Mouse (Mus musculus) layer of hippocampus, adult 18-20 months (tissue): ENCODE data around the gene Arrdc2. TPM values are rescaled to one million over a fixed set of nuclear protein-coding genes. Genes with fewer than 3 reads are reported as not detected.

Source experiments
- DNase-seq, 2 experiments: peaks; one replicate each; pipeline ENCODE4 v3.0.0; 2022; ENCODE audit warnings: low spot score in 2 of 2
- long read RNA-seq: library from polyadenylated mRNA; stranded (forward); transcript quantifications from one replicate; pipeline ENCODE4 v2.0.0, GENCODE M21; 2021
- total RNA-seq, 2 experiments: library from RNA; stranded (reverse); gene quantifications; 2 replicates each; pipeline ENCODE4 v1.2.3; 2021

Gene Arrdc2
- total RNA-seq, result 10 to 100 TPM; 15.9 to 27.3 TPM
- long read RNA-seq, transcript Arrdc2-201 (8 exons, 2,355 nt), result major isoform, 22 of 31 reads
- long read RNA-seq, partial matches to known transcripts, result 5 of 31 reads
- long read RNA-seq, other reads (novel, unspliced or antisense), result 3 of 31 reads

GRCm38 (mm10) chr8:70839408-70840351 is at the start of gene Arrdc2:
Gene Arrdc2 (minus strand): TSS chr8:70839720.
- peak; percentile 99 to 100 for DNase-seq

GRCm38 (mm10) chr8:70887669-70888068 is 48.1 kb upstream of the Arrdc2 start:
- peak; percentile 57 to 66 for DNase-seq

GRCm38 (mm10) chr8:70885612-70886011 is 46.1 kb upstream of the Arrdc2 start:
- no peak for DNase-seq

- no peak for DNase-seq
Observed at GRCm38 (mm10) chr8:70884683-70885082, 45.2 kb upstream of the Arrdc2 start.

- DNase-seq, result no peak
Observed at GRCm38 (mm10) chr8:70884186-70884585, 44.7 kb upstream of the Arrdc2 start.

GRCm38 (mm10) chr8:70880546-70880945 is 41.0 kb upstream of the Arrdc2 start:
- DNase-seq, result no peak

GRCm38 (mm10) chr8:70880126-70880525 is 40.6 kb upstream of the Arrdc2 start:
- no peak for DNase-seq

GRCm38 (mm10) chr8:70879500-70879899 is 40.0 kb upstream of the Arrdc2 start:
- DNase-seq, result no peak

GRCm38 (mm10) chr8:70878178-70878577 is 38.7 kb upstream of the Arrdc2 start:
- no peak for DNase-seq

GRCm38 (mm10) chr8:70876382-70876781 is 36.9 kb upstream of the Arrdc2 start:
- no peak for DNase-seq

- no peak for DNase-seq
Observed at GRCm38 (mm10) chr8:70874441-70874840, 34.9 kb upstream of the Arrdc2 start.

- DNase-seq, result peak; percentile 92 to 97
Observed at GRCm38 (mm10) chr8:70873364-70873985, 34.0 kb upstream of the Arrdc2 start, which contains the start of gene Ccdc124. Gene Ccdc124 (minus strand): TSS chr8:70873935.

- no peak for DNase-seq
Observed at GRCm38 (mm10) chr8:70872643-70873363, 33.3 kb upstream of the Arrdc2 start.

- DNase-seq, result no peak
Observed at GRCm38 (mm10) chr8:70871195-70871807, 31.8 kb upstream of the Arrdc2 start.

GRCm38 (mm10) chr8:70869601-70870041 is 30.1 kb upstream of the Arrdc2 start:
- DNase-seq, result peak; percentile 61 to 85

GRCm38 (mm10) chr8:70869199-70869571 is 29.7 kb upstream of the Arrdc2 start:
- DNase-seq, result no peak

GRCm38 (mm10) chr8:70868559-70869198 is 29.2 kb upstream of the Arrdc2 start:
- DNase-seq, result no peak

- DNase-seq, result no peak
Observed at GRCm38 (mm10) chr8:70866566-70866965, 27.0 kb upstream of the Arrdc2 start.

- DNase-seq, result no peak
Observed at GRCm38 (mm10) chr8:70866001-70866520, 26.5 kb upstream of the Arrdc2 start.
